Mouse (Mus musculus) MEL (cell line): Measurements from ENCODE around the gene 4930578C19Rik. TPM values are rescaled to one million over a fixed set of nuclear protein-coding genes. Genes with fewer than 3 reads are reported as not detected.
"Not testable (repeated sequence)": the region's sequence is repeated elsewhere in the genome, so short reads cannot be mapped to it uniquely, and the experiment has no call there.

Experiments used
- DNase-seq: peaks from one replicate; pipeline ENCODE4 v3.0.0; 2011; ENCODE audit warnings: low read depth, low spot score
- H3K27ac ChIP-seq: 2 replicates; pipeline ENCODE4 v1.5.1; 2012; ENCODE audit warnings: low read depth, mild to moderate bottlenecking, control low read depth, low read length, moderate library complexity; ENCODE audit not compliant: control insufficient read depth
- H3K27me3 ChIP-seq, 2 experiments: fragments of 150-350 bp in 1 of 2; sonication (generic) in 1 of 2; 2 replicates each; pipeline ENCODE4 v1.6.1; 2012; ENCODE audit warnings: low read length in 2 of 2, mild to moderate bottlenecking in 2 of 2, improper control_type of control experiment in 1 of 2, moderate library complexity in 1 of 2; ENCODE audit not compliant: insufficient read depth in 2 of 2, control insufficient read depth in 1 of 2
- H3K36me3 ChIP-seq, 2 experiments: 2 replicates each; pipeline ENCODE4 v1.6.1; 2012 to 2014; ENCODE audit warnings: low read length in 2 of 2, improper control_type of control experiment in 1 of 2, inconsistent platforms in 1 of 2, mild to moderate bottlenecking in 1 of 2; ENCODE audit not compliant: insufficient read depth in 2 of 2, control insufficient read depth in 1 of 2
- H3K4me1 ChIP-seq, 2 experiments: fragments of 150-350 bp in 1 of 2; sonication (generic) in 1 of 2; 2 replicates each; pipeline ENCODE4 v1.6.1; 2012; ENCODE audit warnings: low read length in 2 of 2, improper control_type of control experiment in 1 of 2, mild to moderate bottlenecking in 1 of 2; ENCODE audit not compliant: insufficient read depth in 2 of 2, control insufficient read depth in 1 of 2
- H3K4me3 ChIP-seq, 2 experiments: fragments of 150-350 bp in 1 of 2; sonication (generic) in 1 of 2; 2 replicates each; pipeline ENCODE4 v1.5.1; 2012; ENCODE audit warnings: low read depth in 2 of 2, low read length in 2 of 2, mild to moderate bottlenecking in 2 of 2, moderate library complexity in 2 of 2, control low read depth in 1 of 2, improper control_type of control experiment in 1 of 2; ENCODE audit not compliant: control insufficient read depth in 1 of 2, insufficient read depth in 1 of 2
- H3K79me2 ChIP-seq: 2 replicates; pipeline ENCODE4 v1.6.1; 2012; ENCODE audit warnings: mild to moderate bottlenecking, low read length, moderate library complexity; ENCODE audit not compliant: control insufficient read depth, poor library complexity, insufficient read depth
- H3K9ac ChIP-seq: 2 replicates; pipeline ENCODE4 v1.6.1; 2012; ENCODE audit warnings: low read depth, mild to moderate bottlenecking, control low read depth, low read length, moderate library complexity; ENCODE audit not compliant: control insufficient read depth, poor library complexity, severe bottlenecking
- H3K9me3 ChIP-seq: fragments of 150-350 bp; sonication (generic); replicated peaks from 2 replicates; pipeline ENCODE4 v1.6.1; 2012; ENCODE audit warnings: mild to moderate bottlenecking, low read length, improper control_type of control experiment, moderate library complexity; ENCODE audit not compliant: insufficient read depth
- EP300 ChIP-seq, 2 experiments: IDR thresholded peaks; 2 replicates each; pipeline ENCODE4 v1.6.1; 2011; ENCODE audit warnings: improper control_type of control experiment in 2 of 2, low read length in 2 of 2, low read depth in 1 of 2, mild to moderate bottlenecking in 1 of 2
- HCFC1 ChIP-seq: IDR thresholded peaks from 2 replicates; pipeline ENCODE4 v1.6.1; 2012; ENCODE audit warnings: low read depth, mild to moderate bottlenecking, inconsistent platforms, low read length, improper control_type of control experiment, moderate library complexity
- KAT2A ChIP-seq: conservative IDR thresholded peaks from 2 replicates; pipeline ENCODE4 v1.6.1; 2012; ENCODE audit warnings: low read depth, low read length, improper control_type of control experiment, inconsistent platforms
- MAFK ChIP-seq: IDR thresholded peaks from 2 replicates; pipeline ENCODE4 v1.6.1; 2011; ENCODE audit warnings: low read depth, mild to moderate bottlenecking, low read length, improper control_type of control experiment, borderline replicate concordance
- MEF2A ChIP-seq: IDR thresholded peaks from 2 replicates; pipeline ENCODE4 v1.6.1; 2014; ENCODE audit warnings: low read depth, mild to moderate bottlenecking, inconsistent platforms, low read length, improper control_type of control experiment; ENCODE audit not compliant: poor library complexity, insufficient replicate concordance, severe bottlenecking; ENCODE audit errors: extremely low read depth
- MXI1 ChIP-seq: IDR thresholded peaks from 2 replicates; pipeline ENCODE4 v1.6.1; 2011; ENCODE audit warnings: mild to moderate bottlenecking, low read depth, low read length, improper control_type of control experiment
- MYB ChIP-seq: IDR thresholded peaks from 2 replicates; pipeline ENCODE4 v1.6.1; 2011; ENCODE audit warnings: mild to moderate bottlenecking, low read depth, low read length, improper control_type of control experiment
- MYC ChIP-seq: IDR thresholded peaks from 2 replicates; pipeline ENCODE4 v1.6.1; 2011; ENCODE audit warnings: low read depth, mild to moderate bottlenecking, low read length, improper control_type of control experiment, moderate library complexity
- POLR2AphosphoS5 ChIP-seq: IDR thresholded peaks from 2 replicates; pipeline ENCODE4 v1.6.1; 2012; ENCODE audit warnings: low read depth, borderline replicate concordance, mild to moderate bottlenecking, inconsistent platforms, low read length, moderate library complexity, mixed read lengths
- SMC3 ChIP-seq: IDR thresholded peaks from 2 replicates; pipeline ENCODE4 v1.6.1; 2011; ENCODE audit warnings: low read depth, low read length, improper control_type of control experiment
- TBP ChIP-seq: IDR thresholded peaks from 2 replicates; pipeline ENCODE4 v1.8.0; 2011; ENCODE audit warnings: low read depth, low read length, improper control_type of control experiment
- TCF12 ChIP-seq: IDR thresholded peaks from 2 replicates; pipeline ENCODE4 v1.6.1; 2014; ENCODE audit warnings: low read depth, mild to moderate bottlenecking, inconsistent platforms, low read length, improper control_type of control experiment, moderate library complexity
- UBTF ChIP-seq: IDR thresholded peaks from 2 replicates; pipeline ENCODE4 v1.6.1; 2012; ENCODE audit warnings: low read depth, mild to moderate bottlenecking, inconsistent platforms, low read length, improper control_type of control experiment, moderate library complexity, borderline replicate concordance; ENCODE audit not compliant: insufficient read depth
- ZNF384 ChIP-seq: IDR thresholded peaks from 2 replicates; pipeline ENCODE4 v1.6.1; 2012; ENCODE audit warnings: low read depth, mild to moderate bottlenecking, inconsistent platforms, low read length, improper control_type of control experiment
- polyA plus RNA-seq, 2 experiments: library from polyadenylated mRNA; stranded (reverse) in 1 of 2; unstranded in 1 of 2; fragments of >175 nt in 1 of 2; fragments of >200 nt in 1 of 2; gene quantifications; 2 replicates each; pipeline versions ENCODE4 v1.2.1 to v1.2.4; 2012; ENCODE audit warnings: low replicate concordance in 2 of 2, low read depth in 1 of 2; ENCODE audit not compliant: insufficient read length in 2 of 2, insufficient read depth in 1 of 2, missing spikeins in 1 of 2
- total RNA-seq: library from RNA; depleted of rRNA; stranded (reverse); fragments of 300-350 nt; gene quantifications from 2 replicates; pipeline ENCODE4 v1.2.3, GENCODE M21; 2012

4930578C19Rik gene
- total and polyA plus RNA-seq, 3 experiments: not detected

DNA sequence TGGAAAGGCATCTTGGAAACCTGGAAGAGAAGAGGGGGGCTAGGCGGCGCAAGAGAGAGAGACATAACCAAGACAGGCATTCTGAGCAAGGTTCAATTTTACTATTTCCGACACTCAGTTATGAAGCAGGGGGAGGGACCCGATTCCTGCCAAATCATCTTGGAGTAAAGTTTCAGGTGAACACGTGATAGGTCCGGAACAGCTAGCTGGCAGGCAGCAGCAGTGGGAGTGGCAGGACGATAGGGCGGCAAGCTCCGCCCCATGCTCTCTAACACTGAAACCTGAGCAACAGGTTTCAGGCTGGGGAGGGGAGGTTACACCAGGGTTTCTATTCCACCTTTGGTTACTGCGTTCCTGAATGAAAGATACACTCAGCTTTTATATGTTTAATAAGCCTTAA lies 58.9 kb downstream of the 4930578C19Rik start:
- H3K36me3 ChIP-seq: no peaks in the 10 kb centered on the region
- no peak for TF ChIP-seq ZNF384
- TF ChIP-seq KAT2A: no peak
- TF ChIP-seq POLR2AphosphoS5: no peak
- no peak for TF ChIP-seq UBTF
- no peak overlapping the region for H3K27ac ChIP-seq
- no peaks in the 10 kb centered on the region for H3K79me2 ChIP-seq
- no peak for DNase-seq
- no peak overlapping the region for H3K9ac ChIP-seq
- no peak overlapping the region for H3K4me3 ChIP-seq
- H3K4me1 ChIP-seq: no peaks in the 10 kb centered on the region
- no peaks in the 10 kb centered on the region for H3K9me3 ChIP-seq
- no peaks in the 10 kb centered on the region for H3K27me3 ChIP-seq

DNA sequence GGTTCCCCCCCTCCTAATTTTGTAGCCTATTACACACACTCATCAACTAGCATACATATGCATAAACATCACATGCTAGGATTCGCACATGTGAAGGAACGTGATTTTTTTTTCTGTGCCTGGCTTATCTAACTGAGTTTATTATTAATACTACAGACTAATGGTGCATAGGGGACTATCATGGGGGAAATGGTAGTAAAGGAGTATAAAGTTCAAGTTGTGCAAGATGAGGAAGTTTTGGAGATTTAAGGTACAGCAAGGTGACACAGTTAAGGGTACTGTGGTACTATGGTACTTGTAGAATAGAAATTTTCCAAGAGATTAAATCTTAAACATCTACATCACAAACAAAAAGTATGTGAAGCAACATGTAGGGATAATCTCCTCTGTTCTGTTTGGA lies 64.5 kb downstream of the 4930578C19Rik start:
- TF ChIP-seq MYC: no peak
- TF ChIP-seq HCFC1: no peak
- TF ChIP-seq UBTF: no peak
- no peak for TF ChIP-seq TBP
- no peak for TF ChIP-seq TCF12
- no peak for TF ChIP-seq ZNF384
- no peak for TF ChIP-seq EP300 (IDR thresholded peaks at IDR 0.05; ENCODE audit: low read depth in 1 of 2, low read length in 2 of 2)
- TF ChIP-seq SMC3: no peak
- no peak for TF ChIP-seq MAFK
- TF ChIP-seq MXI1: no peak
- no peak for TF ChIP-seq MEF2A
- no peak for TF ChIP-seq MYB
- H3K79me2 ChIP-seq: no peaks in the 10 kb centered on the region
- no peak for DNase-seq
- no peaks in the 10 kb centered on the region for H3K27me3 ChIP-seq
- no peak overlapping the region for H3K9ac ChIP-seq
- H3K9me3 ChIP-seq: no peaks in the 10 kb centered on the region
- H3K4me3 ChIP-seq: no peak overlapping the region
- no peaks in the 10 kb centered on the region for H3K4me1 ChIP-seq
- no peaks in the 10 kb centered on the region for H3K36me3 ChIP-seq
- no peak overlapping the region for H3K27ac ChIP-seq

DNA sequence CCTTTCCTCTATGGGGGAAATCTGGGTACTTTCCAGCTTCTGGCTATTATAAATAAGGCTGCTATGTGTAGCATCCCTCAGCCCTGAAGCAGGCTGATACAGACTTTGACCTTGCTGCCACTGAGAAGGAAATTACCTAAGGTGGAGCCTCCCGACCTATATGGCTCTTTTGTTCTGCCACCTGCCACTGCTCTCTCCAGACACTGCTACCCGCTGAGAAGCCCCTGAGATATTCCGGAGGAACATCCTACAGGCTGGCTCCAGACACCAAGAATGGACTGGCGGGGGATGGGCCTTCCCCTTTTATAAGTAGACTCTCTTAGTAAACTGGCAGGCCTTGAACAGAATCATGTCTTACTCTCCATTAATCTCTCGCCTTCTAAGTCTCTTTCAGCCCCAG lies 77.0 kb downstream of the 4930578C19Rik start:
- not testable (repeated sequence) for H3K79me2 ChIP-seq

More for the DNA sequence above, 77.0 kb downstream of the 4930578C19Rik start:
- not testable (repeated sequence) for H3K4me1 ChIP-seq, H3K9ac ChIP-seq, DNase-seq, H3K27me3 ChIP-seq, H3K9me3 ChIP-seq, H3K4me3 ChIP-seq, H3K27ac ChIP-seq, H3K36me3 ChIP-seq
